Mouse (Mus musculus) midbrain, embryonic 11.5 days (tissue): ENCODE measurements around the gene Gm45337. TPM values are rescaled to one million over a fixed set of nuclear protein-coding genes. Genes with fewer than 3 reads are reported as not detected.
"Not testable (repeated sequence)": the region's sequence is repeated elsewhere in the genome, so short reads cannot be mapped to it uniquely, and the experiment has no call there.

Experiments
- ATAC-seq: fragments of 200-750 bp; cut with Nextera tagmentation; 2 replicates; pipeline ENCODE4 v1.8.0; 2017; ENCODE audit warnings: moderate TSS enrichment, moderate library complexity; ENCODE audit not compliant: low FRiP score
- DNase-seq: peaks from one replicate; pipeline ENCODE4 v3.0.0; 2015; ENCODE audit warnings: low spot score; ENCODE audit errors: missing footprints
- H3K27ac ChIP-seq: fragments of 300-500 bp; sonication (generic); 2 replicates; pipeline ENCODE4 v1.5.1; 2014; ENCODE audit warnings: low read depth, low read length
- H3K27me3 ChIP-seq: fragments of 300-500 bp; sonication (generic); 2 replicates; pipeline ENCODE4 v1.6.1; 2014; ENCODE audit warnings: mild to moderate bottlenecking, low read length, moderate library complexity, mixed read lengths; ENCODE audit not compliant: control insufficient read depth, insufficient read depth
- H3K36me3 ChIP-seq: fragments of 300-500 bp; sonication (generic); 2 replicates; pipeline ENCODE4 v1.6.1; 2014; ENCODE audit warnings: mild to moderate bottlenecking, low read length, moderate library complexity, mixed read lengths; ENCODE audit not compliant: control insufficient read depth, insufficient read depth
- H3K4me1 ChIP-seq: fragments of 300-500 bp; sonication (generic); 2 replicates; pipeline ENCODE4 v1.6.1; 2014; ENCODE audit warnings: low read length; ENCODE audit not compliant: control insufficient read depth, insufficient read depth
- H3K4me2 ChIP-seq: fragments of 300-500 bp; sonication (generic); 2 replicates; pipeline ENCODE4 v1.6.1; 2014; ENCODE audit warnings: mild to moderate bottlenecking, moderate library complexity
- H3K4me3 ChIP-seq: fragments of 300-500 bp; sonication (generic); 2 replicates; pipeline ENCODE4 v1.5.1; 2014; ENCODE audit warnings: low read depth, low read length
- H3K9ac ChIP-seq: fragments of 300-500 bp; sonication (generic); 2 replicates; pipeline ENCODE4 v1.6.1; 2014; ENCODE audit warnings: low read length
- H3K9me3 ChIP-seq: fragments of 300-500 bp; sonication (generic); 2 replicates; pipeline ENCODE4 v1.6.1; 2016; ENCODE audit warnings: low read length; ENCODE audit not compliant: control insufficient read depth
- WGBS: fragments of 180-500 bp; shearing (Covaris S2); extraction: QIAGEN DNeasy Blood & Tissue Kit; methylation state at CpG from one replicate; pipeline ENCODE4 v1.1.7; 2014; 5-methylcytosine and 5-hydroxymethylcytosine counted together
- polyA plus RNA-seq: library from polyadenylated mRNA; unstranded; fragments of >200 nt; fragmentation: Nextera tagmentation; extraction: Ambion mirVana; gene quantifications from 2 replicates; pipeline ENCODE4 v1.2.1, GENCODE M21; 2014

Gm45337 gene
- not detected in 2 replicates for polyA plus RNA-seq

- no peak for DNase-seq
- Histone ChIP-seq H3K27ac (no peak within 1 kb of the TSS), H3K36me3 (no peaks in the 10 kb centered on the region), H3K27me3 (no peaks in the 10 kb centered on the region), H3K4me1 (no peaks in the 10 kb centered on the region), H3K9me3 (no peaks in the 10 kb centered on the region), H3K4me3 (no peak within 1 kb of the TSS), H3K9ac (no peak within 1 kb of the TSS), H3K4me2 (no peak within 1 kb of the TSS)
- no peak for ATAC-seq
- WGBS: 86% methylated on average over 1 of the region's 1 CpGs
These were observed at the start of gene Gm45337 for GRCm38 (mm10) chr7:142144507-142144906. Gene Gm45337, minus strand, starts transcription at chr7:142144607.

- 57% methylated on average over 2 of the region's 2 CpGs for WGBS
- H3K4me2 ChIP-seq: no peak within 1 kb of the TSS
- H3K9me3 ChIP-seq: no peaks in the 10 kb centered on the region
- ATAC-seq: no peak
- H3K9ac ChIP-seq: no peak within 1 kb of the TSS
- H3K4me3 ChIP-seq: no peak within 1 kb of the TSS
- no peak for DNase-seq
- no peak within 1 kb of the TSS for H3K27ac ChIP-seq
- H3K27me3 ChIP-seq: no peaks in the 10 kb centered on the region
- no peaks in the 10 kb centered on the region for H3K36me3 ChIP-seq
- H3K4me1 ChIP-seq: no peaks in the 10 kb centered on the region
These were observed 45.9 kb upstream of the Gm45337 start, which contains the start of gene Gm10153 for GRCm38 (mm10) chr7:142190289-142190688. Gene Gm10153, minus strand, starts transcription at chr7:142190389.

- no peak overlapping the region for H3K9ac ChIP-seq
- no peak for ATAC-seq
These were observed 43.7 kb upstream of the Gm45337 start for GRCm38 (mm10) chr7:142188156-142188555.

GRCm38 (mm10) chr7:142181021-142181420 lies 36.6 kb upstream of the Gm45337 start:
- Histone ChIP-seq H3K4me2 (no peak overlapping the region), H3K9me3 (no peaks in the 10 kb centered on the region), H3K36me3 (no peaks in the 10 kb centered on the region), H3K27me3 (no peaks in the 10 kb centered on the region), H3K4me3 (no peak overlapping the region), H3K4me1 (no peaks in the 10 kb centered on the region), H3K27ac (no peak overlapping the region), H3K9ac (no peak overlapping the region)
- WGBS: 35% methylated on average over 1 of the region's 1 CpGs
- DNase-seq (no peak), ATAC-seq (no peak)

More at GRCm38 (mm10) chr7:142188156-142188555, 43.7 kb upstream of the Gm45337 start:
- Histone ChIP-seq H3K9me3 (no peaks in the 10 kb centered on the region), H3K27ac (no peak overlapping the region), H3K27me3 (no peaks in the 10 kb centered on the region), H3K36me3 (no peaks in the 10 kb centered on the region), H3K4me2 (no peak overlapping the region), H3K4me3 (no peak overlapping the region), H3K4me1 (no peaks in the 10 kb centered on the region)
- no peak for DNase-seq
- 81% methylated on average over 2 of the region's 2 CpGs for WGBS

GRCm38 (mm10) chr7:142178685-142179084 lies 34.3 kb upstream of the Gm45337 start:
- ATAC-seq: no peak
- WGBS: 71% methylated on average over 1 of the region's 1 CpGs
- no peak overlapping the region for H3K4me3 ChIP-seq
- H3K4me1 ChIP-seq: no peaks in the 10 kb centered on the region
- H3K36me3 ChIP-seq: no peaks in the 10 kb centered on the region
- H3K27ac ChIP-seq: no peak overlapping the region
- H3K4me2 ChIP-seq: no peak overlapping the region
- no peaks in the 10 kb centered on the region for H3K27me3 ChIP-seq
- no peak for DNase-seq
- H3K9me3 ChIP-seq: no peaks in the 10 kb centered on the region
- no peak overlapping the region for H3K9ac ChIP-seq

- H3K27me3 ChIP-seq, H3K36me3 ChIP-seq, ATAC-seq, H3K4me2 ChIP-seq, DNase-seq, H3K9ac ChIP-seq, H3K9me3 ChIP-seq, H3K4me1 ChIP-seq, H3K4me3 ChIP-seq, H3K27ac ChIP-seq: not testable (repeated sequence)
These were observed 31.5 kb upstream of the Gm45337 start, which contains the start of gene Krtap5-2 for GRCm38 (mm10) chr7:142175905-142176304. Gene Krtap5-2, minus strand, starts transcription at chr7:142176005.

- DNase-seq: peak; percentile 83
- no peak overlapping the region for H3K4me3 ChIP-seq
- H3K27ac ChIP-seq: no peak overlapping the region
- no peaks in the 10 kb centered on the region for H3K36me3 ChIP-seq
- no peak for ATAC-seq
- H3K4me1 ChIP-seq: no peaks in the 10 kb centered on the region
- H3K9ac ChIP-seq: no peak overlapping the region
- 41% methylated on average over 3 of the region's 3 CpGs for WGBS
- no peaks in the 10 kb centered on the region for H3K9me3 ChIP-seq
- no peaks in the 10 kb centered on the region for H3K27me3 ChIP-seq
- no peak overlapping the region for H3K4me2 ChIP-seq
These were observed 25.4 kb upstream of the Gm45337 start for GRCm38 (mm10) chr7:142169836-142170235.

GRCm38 (mm10) chr7:142165639-142166038 lies 21.2 kb upstream of the Gm45337 start, which contains the start of gene Gm4553:
Gene Gm4553, minus strand, starts transcription at chr7:142165739.
- H3K4me2 ChIP-seq, H3K9me3 ChIP-seq, H3K9ac ChIP-seq, H3K27me3 ChIP-seq, H3K4me1 ChIP-seq, H3K4me3 ChIP-seq, ATAC-seq, H3K27ac ChIP-seq, H3K36me3 ChIP-seq, DNase-seq: not testable (repeated sequence)

GRCm38 (mm10) chr7:142159366-142159765 lies 15.0 kb upstream of the Gm45337 start:
- ATAC-seq (no peak), DNase-seq (no peak)
- WGBS: 91% methylated on average over 3 of the region's 3 CpGs

More at GRCm38 (mm10) chr7:142159366-142159765, 15.0 kb upstream of the Gm45337 start:
- Histone ChIP-seq H3K4me1 (no peaks in the 10 kb centered on the region), H3K36me3 (no peaks in the 10 kb centered on the region), H3K27me3 (no peaks in the 10 kb centered on the region), H3K9ac (no peak overlapping the region), H3K4me3 (no peak overlapping the region), H3K27ac (no peak overlapping the region), H3K4me2 (no peak overlapping the region), H3K9me3 (no peaks in the 10 kb centered on the region)
